Mouse (Mus musculus) monocyte, adult 5-6 weeks (primary cell): ENCODE measurements around the gene Nlrc4. TPM values are rescaled to one million over a fixed set of nuclear protein-coding genes. Genes with fewer than 3 reads are reported as not detected.
A peak's percentile ranks its signal among the peaks of the same experiment; 100 is the strongest.

Experiments
- ATAC-seq: fragments of 153-309, 156-312 bp; replicated peaks from 2 replicates; pipeline ENCODE4 v1.8.0; 2017; ENCODE audit warnings: mild to moderate bottlenecking; ENCODE audit not compliant: low TSS enrichment, insufficient number of reproducible peaks, severe bottlenecking, poor library complexity, low FRiP score
- total RNA-seq: library from RNA; stranded (forward); fragments of 200-1000, 200-491, 200-594 nt; gene quantifications from 3 replicates; pipeline ENCODE4 v1.2.3, GENCODE M21; 2017

Nlrc4 gene
- total RNA-seq, 1 experiment from 2014 or later: 19.4 TPM

GRCm38 (mm10) chr17:74437762-74438161, 21.2 kb downstream of the Nlrc4 start:
- ATAC-seq: no peak

DNA sequence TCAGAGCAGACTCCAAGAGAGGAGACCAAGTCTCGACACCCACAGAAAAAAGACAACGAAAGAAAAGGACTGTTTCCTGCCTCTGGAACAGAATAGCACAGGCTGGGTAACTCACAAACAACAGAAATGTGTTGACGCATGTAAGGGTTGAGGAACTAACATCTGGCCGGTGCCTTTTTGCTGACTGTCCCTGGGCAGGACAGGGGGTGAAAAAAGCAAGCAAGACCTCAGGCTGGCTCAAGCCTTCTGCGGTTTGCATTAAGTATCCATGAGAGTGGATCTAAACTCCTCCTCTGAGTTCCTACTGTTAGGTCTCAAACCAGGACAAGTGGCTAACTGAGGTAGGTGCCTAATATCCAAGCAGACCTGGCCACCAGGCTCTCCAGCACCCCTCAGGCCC, 26.3 kb downstream of the Nlrc4 start:
- ATAC-seq: no peak

DNA sequence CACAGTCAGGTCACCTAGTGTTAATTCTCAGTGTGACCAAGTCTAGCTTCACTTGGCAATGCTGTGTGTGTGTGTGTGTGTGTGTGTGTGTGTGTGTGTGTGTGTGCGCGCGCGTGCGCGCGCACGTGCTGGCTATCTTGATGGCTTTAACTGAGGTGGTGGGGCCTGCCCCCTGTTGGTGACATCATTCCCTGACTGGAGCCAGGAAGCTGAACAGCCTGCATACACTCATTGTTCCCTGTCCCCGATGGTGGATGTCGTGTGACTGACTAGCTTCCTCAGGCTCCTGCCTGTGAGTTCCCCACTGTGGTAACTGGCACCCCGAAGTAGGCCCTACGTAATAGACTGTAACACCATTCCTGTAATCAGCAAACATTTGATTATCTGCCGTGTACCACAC, 27.5 kb downstream of the Nlrc4 start:
- ATAC-seq: no peak

- ATAC-seq: no peak
Observed at GRCm38 (mm10) chr17:74430074-74430473, 28.9 kb downstream of the Nlrc4 start.

DNA sequence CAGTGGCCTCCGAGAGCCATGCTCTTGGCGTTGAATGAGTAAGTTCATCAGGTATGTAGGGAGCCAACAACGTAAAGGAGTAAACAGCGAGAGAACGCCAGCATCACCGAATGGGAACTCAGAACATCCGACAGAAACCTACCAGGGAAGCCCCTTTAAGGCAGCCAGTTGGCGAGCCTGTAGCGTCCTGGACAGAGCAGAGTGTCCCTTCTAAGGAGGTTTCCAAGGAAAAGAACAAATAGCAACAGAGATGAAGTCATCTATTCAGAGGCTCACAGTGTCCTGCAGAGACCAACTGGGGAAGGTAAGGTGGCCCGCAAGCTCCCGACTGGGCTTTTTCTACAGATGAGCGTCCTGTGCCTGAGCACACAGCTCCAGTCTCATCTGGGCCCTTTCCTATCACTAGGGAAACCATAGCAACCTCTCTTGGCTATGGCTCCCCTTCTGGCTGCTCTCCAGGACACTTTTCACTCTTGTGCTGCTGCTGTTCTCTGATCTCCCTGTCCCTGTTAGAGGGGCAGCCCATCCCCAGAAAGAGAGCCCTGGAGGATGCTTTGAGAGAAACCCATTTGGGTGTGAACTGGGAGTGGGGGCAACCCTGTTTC, 34.4 kb downstream of the Nlrc4 start:
- ATAC-seq: no peak

GRCm38 (mm10) chr17:74420656-74421055, 38.3 kb downstream of the Nlrc4 start:
- no peak for ATAC-seq

DNA sequence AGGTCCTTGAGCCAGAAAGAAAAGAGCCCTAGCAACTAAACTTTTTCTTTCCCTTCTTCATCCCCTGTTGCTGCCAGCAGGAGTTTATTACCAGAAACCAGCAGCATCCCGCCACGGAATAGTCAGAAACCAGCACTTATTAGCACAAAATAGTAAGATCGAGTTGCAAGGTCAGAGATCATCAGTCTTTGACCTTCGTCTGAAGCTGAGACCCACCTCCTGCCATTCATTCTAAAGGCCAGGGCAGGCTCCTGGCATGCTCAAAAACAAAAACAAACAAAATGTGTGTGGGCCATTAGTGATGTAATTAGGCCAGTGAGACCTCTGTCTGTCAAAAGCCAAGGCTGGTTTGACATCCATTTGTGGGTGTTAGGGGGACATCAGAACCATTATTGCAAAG, 40.8 kb downstream of the Nlrc4 start:
- ATAC-seq: no peak

DNA sequence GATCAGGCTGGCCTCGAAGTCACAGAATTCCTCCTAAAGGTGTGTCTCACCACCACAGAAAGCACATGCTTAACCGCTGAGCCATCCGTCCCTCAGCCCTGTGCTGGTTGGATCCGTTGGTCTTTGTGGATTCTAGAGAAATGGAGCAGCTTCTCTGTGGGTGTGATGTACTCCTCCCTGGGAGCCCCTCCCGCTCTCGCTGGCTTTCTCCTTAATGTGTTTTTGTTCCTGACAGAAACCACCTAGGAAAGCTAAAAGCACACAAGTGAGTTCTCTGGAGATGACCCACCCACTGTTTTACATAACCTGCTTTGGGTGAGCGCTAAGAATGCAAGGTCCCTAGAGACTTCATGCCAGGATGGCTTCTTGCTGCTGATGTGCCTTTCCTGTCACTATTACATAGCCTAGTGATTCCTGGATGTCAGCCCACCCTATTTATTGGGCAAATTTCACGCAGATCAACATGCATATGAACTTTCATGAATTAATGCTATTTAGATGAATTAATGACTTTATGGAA, 42.0 kb downstream of the Nlrc4 start:
- no peak for ATAC-seq

GRCm38 (mm10) chr17:74414671-74415070, 44.3 kb downstream of the Nlrc4 start:
- 0 out of 2 replicates have a peak, but pooled peaks have one; percentile 17 for ATAC-seq

DNA sequence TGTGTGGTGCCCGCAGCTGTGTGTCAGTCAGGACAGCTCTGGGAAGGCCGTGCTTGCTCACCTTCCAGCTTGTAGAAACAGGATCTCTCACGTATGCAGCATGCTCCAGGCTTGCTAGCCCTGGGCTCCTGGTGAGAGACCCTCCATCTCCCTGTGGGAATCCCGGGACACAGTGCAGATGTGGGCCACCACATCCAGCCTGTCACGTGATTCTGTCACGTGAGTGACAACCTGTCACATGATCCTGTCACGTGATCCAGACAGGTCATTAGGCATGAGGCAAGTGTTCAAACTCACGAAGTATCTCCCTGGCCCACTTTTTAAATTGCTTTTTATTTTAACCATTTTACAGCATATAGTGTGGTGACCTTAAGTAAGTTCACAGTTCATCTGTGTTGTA, 45.6 kb downstream of the Nlrc4 start:
- no peak for ATAC-seq

DNA sequence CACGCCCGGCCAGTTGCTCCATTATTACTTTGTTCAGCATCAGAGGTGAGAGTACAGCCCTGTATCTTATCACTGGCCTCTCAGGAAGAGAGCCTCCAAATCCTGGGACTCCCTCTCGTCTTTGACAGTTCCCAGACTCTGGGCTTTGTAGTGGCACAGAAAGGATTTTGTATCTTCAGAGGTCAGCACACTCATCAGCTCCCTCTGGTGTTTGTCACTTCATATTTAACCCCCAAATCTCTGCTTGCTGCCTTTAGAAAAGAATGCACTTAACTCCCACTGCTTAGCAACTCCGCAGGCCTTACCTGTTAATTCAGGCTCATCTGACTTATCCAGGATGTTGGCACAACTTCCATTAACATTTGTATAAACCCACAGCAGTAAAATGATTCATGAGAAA, 49.2 kb downstream of the Nlrc4 start:
- no peak for ATAC-seq

DNA sequence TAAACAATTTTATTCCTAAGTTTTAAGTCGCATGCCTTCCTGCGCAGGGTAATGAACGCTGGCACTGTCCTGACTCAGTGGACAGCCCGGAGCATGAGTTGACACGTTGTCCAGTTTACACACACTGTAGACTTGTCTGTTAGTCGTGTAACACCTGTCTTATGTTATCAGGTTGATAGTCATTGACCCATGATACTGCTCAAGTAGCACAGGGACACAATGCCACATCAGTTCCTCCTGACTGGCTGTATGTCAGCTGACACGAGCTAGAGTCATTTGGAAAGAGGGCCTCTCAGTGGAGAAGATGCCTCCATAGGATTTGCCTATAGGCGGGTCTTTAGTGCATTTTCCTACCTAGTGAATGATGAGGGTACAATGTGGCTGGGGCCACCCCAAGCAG, 52.5 kb downstream of the Nlrc4 start:
- no peak for ATAC-seq

DNA sequence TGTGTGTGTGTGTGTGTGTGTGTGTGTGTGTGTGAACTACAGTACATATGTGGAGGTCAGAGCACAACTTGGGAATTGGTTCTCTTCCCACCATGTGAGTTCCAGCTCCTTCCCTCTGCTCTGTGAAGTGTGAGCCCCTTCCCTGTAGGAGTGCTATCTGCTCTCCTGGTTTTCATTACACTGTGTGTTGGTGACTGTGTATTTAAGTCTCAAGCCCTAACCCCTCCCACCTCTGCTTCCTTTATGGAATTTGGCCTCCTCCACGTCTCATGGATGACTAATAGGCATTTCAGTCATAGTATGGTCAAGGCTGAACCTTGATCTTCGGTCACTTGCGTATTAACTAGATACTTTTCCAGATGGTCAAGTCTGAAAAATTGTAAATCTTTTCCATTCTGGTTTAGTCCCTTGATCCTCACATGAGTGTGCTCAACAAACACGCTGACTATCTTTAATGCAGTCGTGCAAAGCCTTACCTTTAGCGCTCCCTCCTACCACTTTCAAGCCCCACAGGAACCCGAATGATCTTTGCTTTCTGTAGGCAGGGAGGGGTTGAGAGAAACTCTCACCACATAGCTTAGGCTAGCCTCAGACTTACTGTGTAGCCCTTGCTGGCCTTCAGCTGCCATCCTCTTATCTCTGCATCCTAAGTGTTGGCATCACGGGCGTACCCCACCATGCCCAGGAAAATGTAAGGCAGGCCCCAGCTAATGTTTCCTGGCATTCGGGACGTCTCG, 56.3 kb downstream of the Nlrc4 start:
- no peak for ATAC-seq

DNA sequence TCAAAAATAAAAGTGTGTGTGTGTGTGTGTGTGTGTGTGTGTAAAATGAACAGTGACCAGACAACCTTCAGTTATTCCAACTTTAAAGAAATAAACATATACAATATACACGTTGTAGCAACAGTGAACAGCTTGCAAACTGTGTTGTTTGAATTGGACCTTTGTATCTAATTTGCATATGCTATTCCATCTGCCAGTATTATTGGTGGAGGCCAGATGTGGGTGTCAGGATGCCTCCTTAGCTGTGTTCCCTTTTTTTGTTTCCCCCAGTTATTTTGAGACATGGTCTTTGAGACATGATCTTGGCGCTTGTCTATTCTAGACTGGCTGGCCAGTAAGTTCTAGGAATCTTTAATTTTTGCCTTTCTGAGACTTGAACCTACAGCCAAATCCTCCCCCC, 61.8 kb downstream of the Nlrc4 start:
- no peak for ATAC-seq

DNA sequence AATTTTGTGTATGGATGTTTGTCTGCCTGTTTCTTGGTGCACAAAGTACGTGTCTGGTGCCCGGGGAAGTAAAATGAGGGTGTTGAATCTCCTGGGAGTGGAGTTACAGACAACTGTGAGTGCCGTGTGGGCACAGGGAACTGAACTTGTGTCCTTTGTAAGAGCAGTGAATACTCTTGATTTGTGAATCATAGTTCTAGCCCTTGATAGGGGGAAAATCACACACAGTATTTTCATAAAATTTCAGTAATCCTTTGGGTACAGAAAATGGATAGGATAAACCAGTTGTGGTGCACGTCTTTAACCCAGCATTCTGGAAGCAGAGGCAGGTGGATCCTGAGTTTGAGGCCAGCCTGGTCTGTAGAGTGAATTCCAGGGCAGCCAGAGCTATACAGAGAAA, 62.2 kb downstream of the Nlrc4 start:
- ATAC-seq: no peak

GRCm38 (mm10) chr17:74395383-74396065, 63.4 kb downstream of the Nlrc4 start, which contains the start of gene Slc30a6:
Gene Slc30a6 (plus strand): TSS chr17:74395608.
- ATAC-seq: peak; percentile 98

- 0 out of 2 replicates have a peak, but pooled peaks have one; percentile 34 for ATAC-seq
Observed at GRCm38 (mm10) chr17:74394855-74395254, 64.1 kb downstream of the Nlrc4 start.

GRCm38 (mm10) chr17:74394381-74394780, 64.6 kb downstream of the Nlrc4 start:
- ATAC-seq: no peak

GRCm38 (mm10) chr17:74389847-74390246, 69.1 kb downstream of the Nlrc4 start:
- no peak for ATAC-seq

DNA sequence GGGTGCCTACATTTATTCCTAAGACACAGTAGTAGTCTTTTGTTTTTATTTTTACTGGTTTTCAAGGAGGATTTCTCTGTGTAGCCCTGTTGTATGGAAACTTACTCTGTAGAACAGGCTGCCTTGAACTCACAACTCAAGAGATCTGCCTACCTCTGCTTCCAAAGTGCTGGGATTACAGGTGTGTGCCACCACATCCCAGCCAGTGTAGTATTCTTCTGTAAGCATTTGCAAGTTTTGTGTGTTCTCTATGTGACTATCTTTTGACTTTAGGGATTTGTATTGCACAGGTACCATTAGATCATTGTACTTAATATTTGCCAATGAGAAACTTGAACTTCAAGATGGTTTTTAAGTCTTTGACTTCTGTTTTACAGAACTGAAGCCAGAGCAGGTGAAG, 72.3 kb downstream of the Nlrc4 start:
- ATAC-seq: no peak
